Mouse (Mus musculus) thymus, adult 2 months (tissue): Measurements from ENCODE around the gene Gfra1. TPM values are rescaled to one million over a fixed set of nuclear protein-coding genes. Genes with fewer than 3 reads are reported as not detected.

Source experiments
- DNase-seq: peaks from one replicate; pipeline ENCODE4 v3.0.0; 2021
- H3K27ac ChIP-seq: fragments of 200-500 bp; 2 replicates; pipeline ENCODE4 v1.5.1; 2012; ENCODE audit warnings: low read length, control low read depth; ENCODE audit not compliant: control insufficient read depth, insufficient read depth
- H3K27me3 ChIP-seq: fragments of 200-500 bp; 2 replicates; pipeline ENCODE4 v1.6.1; 2012; ENCODE audit warnings: mild to moderate bottlenecking, low read length, moderate library complexity, mixed read lengths; ENCODE audit not compliant: control insufficient read depth, insufficient read depth
- H3K36me3 ChIP-seq: fragments of 200-500 bp; 2 replicates; pipeline ENCODE4 v1.6.1; 2012; ENCODE audit warnings: mild to moderate bottlenecking, low read length, moderate library complexity; ENCODE audit not compliant: control insufficient read depth, insufficient read depth
- H3K4me1 ChIP-seq: fragments of 200-500 bp; replicated peaks from 2 replicates; pipeline ENCODE4 v1.6.1; 2012; ENCODE audit warnings: low read length; ENCODE audit not compliant: control insufficient read depth, insufficient read depth
- H3K4me3 ChIP-seq: fragments of 200-500 bp; 2 replicates; pipeline ENCODE4 v1.5.1; 2012; ENCODE audit warnings: mild to moderate bottlenecking, low read length, control low read depth, moderate library complexity; ENCODE audit not compliant: control insufficient read depth, insufficient read depth
- CTCF ChIP-seq: fragments of 200-500 bp; IDR thresholded peaks from 2 replicates; pipeline ENCODE4 v1.5.1; 2012; ENCODE audit warnings: mild to moderate bottlenecking, control low read depth, low read length, moderate library complexity, borderline replicate concordance; ENCODE audit not compliant: control insufficient read depth, poor library complexity, insufficient read depth; ENCODE audit errors: extremely low read depth
- POLR2A ChIP-seq: fragments of 200-500 bp; IDR thresholded peaks from 2 replicates; pipeline ENCODE4 v1.6.1; 2012; ENCODE audit warnings: mild to moderate bottlenecking, low read length, control low read depth, moderate library complexity; ENCODE audit not compliant: control insufficient read depth, poor library complexity, insufficient read depth; ENCODE audit errors: extremely low read depth
- WGBS: fragments of 180-500 bp; shearing (Covaris S2); methylation state at CpG from one replicate; pipeline ENCODE4 v1.1.7; 2018; 5-methylcytosine and 5-hydroxymethylcytosine counted together
- polyA plus RNA-seq: library from polyadenylated mRNA; depleted of rRNA; stranded (reverse); fragments of >200 nt; gene quantifications from 2 replicates; pipeline ENCODE4 v1.2.3, GENCODE M21; 2012; rRNA removed

The Gfra1 gene
- polyA plus RNA-seq, 1 experiment = 7.0 TPM

DNA sequence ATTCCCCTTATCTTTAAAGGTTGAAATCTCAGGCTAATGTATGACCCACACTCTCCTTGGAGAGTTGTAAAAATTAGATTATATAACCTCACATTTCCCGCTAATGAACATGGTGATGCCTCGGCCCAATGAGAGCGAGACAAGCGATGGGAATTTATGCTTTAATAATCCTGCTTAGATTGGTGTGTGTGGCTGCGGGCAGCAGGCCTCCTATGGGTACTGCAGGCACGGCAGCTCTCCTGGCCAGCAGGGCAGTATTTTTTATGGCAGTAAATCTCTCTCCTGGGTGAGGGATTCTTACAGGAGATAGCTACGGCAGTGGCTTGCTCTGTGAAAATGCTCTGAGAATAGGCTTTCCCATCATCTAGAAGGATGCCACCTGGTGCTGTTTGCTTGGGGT lies 250.2 kb downstream of the Gfra1 start:
- Histone ChIP-seq H3K27me3 (no peaks in the 10 kb centered on the region), H3K36me3 (no peaks in the 10 kb centered on the region), H3K4me3 (no peak overlapping the region), H3K27ac (no peak overlapping the region), H3K4me1 (no peaks in the 10 kb centered on the region; the same call in 1 of the 2 replicates)
- TF ChIP-seq CTCF (no peak), POLR2A (no peak)
- 96% methylated on average over 7 of the region's 7 CpGs for WGBS
- DNase-seq = no peak

DNA sequence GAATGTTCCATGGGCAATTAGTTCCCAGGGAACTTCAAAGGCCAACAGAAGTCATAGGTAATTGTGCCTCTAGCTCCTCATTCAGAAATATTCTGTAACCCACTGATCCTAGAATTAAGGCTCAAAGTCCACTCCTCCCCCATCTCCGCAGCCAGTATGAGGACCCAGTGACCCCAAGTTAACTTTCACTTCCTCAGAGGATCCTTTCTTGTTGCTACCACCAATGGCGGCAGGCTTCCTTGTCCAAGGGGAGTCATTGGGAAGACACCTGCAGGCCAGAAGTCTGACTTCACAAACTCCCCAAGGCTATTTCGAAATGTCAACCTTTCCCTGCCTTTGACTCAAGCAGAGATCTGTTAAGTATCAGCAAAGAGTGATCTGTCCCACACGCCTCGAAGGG lies 253.1 kb downstream of the Gfra1 start:
- no peaks in the 10 kb centered on the region for H3K36me3 ChIP-seq
- WGBS = 85% methylated on average over 5 of the region's 5 CpGs
- H3K4me3 ChIP-seq = no peak overlapping the region
- no peaks in the 10 kb centered on the region for H3K27me3 ChIP-seq
- no peaks in the 10 kb centered on the region; the same call in 1 of the 2 replicates for H3K4me1 ChIP-seq
- TF ChIP-seq POLR2A = no peak
- no peak for TF ChIP-seq CTCF
- no peak overlapping the region for H3K27ac ChIP-seq
- no peak for DNase-seq

DNA sequence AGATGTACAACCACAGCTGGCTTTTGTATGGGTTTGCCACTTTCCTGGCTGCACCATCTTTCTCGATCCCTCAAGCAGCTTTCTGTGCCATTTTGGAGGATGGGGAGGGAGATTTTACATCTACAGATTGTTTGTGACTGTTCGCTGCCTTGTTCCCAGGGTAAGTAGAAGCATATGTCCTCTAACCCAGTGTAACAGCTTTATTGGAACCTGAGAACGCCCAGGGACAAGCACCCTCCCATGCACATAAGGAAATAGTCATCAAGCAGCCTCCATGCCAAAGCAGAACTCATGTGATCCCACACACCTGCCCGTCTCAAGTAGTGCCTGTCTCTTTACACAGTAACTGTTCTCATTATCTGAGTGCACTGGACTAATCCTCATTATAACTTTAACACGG lies 256.0 kb downstream of the Gfra1 start:
- Histone ChIP-seq H3K4me3 (no peak overlapping the region), H3K27me3 (no peaks in the 10 kb centered on the region), H3K27ac (no peak overlapping the region), H3K36me3 (no peaks in the 10 kb centered on the region), H3K4me1 (peaks cover 5% of the 10 kb centered on the region)
- TF ChIP-seq POLR2A = no peak
- TF ChIP-seq CTCF = no peak
- WGBS = 95% methylated on average over 5 of the region's 5 CpGs
- DNase-seq = no peak

DNA sequence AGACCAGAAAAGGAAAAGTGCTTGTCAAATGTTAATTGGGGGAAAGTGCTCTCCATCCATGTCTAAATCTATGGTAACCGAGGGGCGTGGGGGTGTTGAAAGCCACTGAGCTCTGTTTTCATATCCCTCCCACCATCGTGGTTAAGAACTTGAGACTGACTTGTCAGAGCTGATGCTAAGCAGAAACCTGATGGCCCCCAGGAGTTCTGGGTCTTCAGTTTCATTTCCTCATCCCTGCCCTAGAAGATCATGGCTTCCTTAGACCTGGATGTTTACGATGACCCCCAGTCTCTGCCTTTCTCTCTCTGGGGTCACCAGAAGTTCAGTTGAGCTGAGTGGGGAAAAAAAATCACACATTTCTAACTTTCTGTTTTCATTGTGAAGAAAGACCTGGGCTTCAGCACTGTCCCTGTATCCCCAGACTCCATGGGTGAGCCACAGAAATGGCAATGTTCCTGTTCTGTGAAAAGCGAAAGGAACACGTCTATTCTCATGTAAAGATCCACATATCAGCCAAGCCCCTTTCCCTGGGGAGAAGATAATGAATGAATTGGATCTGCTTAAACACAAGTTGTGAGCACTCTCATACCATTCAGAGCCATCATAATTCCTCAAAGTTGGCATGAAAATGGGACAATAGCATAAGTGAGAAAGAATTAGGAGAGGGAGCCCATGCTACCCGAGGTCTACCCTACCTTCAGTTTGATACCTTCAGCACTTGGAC lies 261.8 kb downstream of the Gfra1 start:
- DNase-seq = no peak
- Histone ChIP-seq H3K4me1 (peaks cover 11% of the 10 kb centered on the region), H3K4me3 (no peak overlapping the region), H3K27ac (no peak overlapping the region), H3K36me3 (no peaks in the 10 kb centered on the region), H3K27me3 (no peaks in the 10 kb centered on the region)
- WGBS = 53% methylated on average over 7 of the region's 7 CpGs
- TF ChIP-seq POLR2A (no peak), CTCF (no peak)

DNA sequence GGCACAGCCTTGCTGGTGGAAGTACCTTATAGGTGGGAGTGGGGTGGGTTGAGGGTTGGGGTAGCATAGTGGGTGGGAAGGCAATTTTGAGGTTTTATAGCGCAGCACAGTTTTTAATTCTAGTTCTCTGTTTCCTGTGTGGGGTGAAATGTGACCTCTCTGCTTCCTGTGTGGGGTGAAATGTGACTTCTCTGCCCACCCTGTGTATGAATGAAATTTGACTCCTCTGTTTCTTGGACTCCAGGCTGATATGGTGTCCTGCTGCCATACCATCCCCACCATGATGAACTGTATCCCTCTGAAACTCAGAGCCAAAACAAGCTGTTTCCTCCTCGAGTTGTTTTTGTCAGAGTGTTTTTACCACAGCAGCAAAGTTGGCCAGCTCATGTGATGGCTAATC lies 264.8 kb downstream of the Gfra1 start:
- Histone ChIP-seq H3K36me3 (no peaks in the 10 kb centered on the region), H3K27me3 (no peaks in the 10 kb centered on the region), H3K4me1 (peaks cover 13% of the 10 kb centered on the region), H3K4me3 (no peak overlapping the region), H3K27ac (no peak overlapping the region)
- DNase-seq = no peak
- 11% methylated on average over 2 of the region's 2 CpGs for WGBS
- TF ChIP-seq POLR2A (no peak), CTCF (no peak)

DNA sequence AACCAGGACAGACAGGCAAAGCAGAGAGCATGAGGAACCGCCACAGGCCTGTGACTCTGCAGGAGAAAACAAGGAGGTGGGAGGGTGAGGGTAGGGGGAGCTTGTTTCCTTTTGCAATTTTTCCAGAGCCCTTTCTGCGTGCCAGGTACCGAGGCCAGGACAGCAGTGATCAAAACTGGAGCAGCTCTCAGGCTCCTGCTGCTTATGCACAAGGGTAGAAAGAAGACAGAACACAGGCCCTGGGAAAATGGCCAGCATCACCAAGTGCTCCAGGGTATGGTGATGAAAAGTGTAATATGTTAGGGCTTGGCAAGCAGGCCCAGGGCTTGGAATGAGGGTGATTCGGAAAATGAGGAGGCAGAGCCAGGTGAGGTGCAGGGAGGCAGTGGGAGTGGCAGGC lies 269.2 kb downstream of the Gfra1 start:
- Histone ChIP-seq H3K36me3 (no peaks in the 10 kb centered on the region), H3K4me1 (peaks cover 7% of the 10 kb centered on the region; the same call in 1 of the 2 replicates), H3K27me3 (no peaks in the 10 kb centered on the region), H3K27ac (no peak overlapping the region), H3K4me3 (no peak overlapping the region)
- no peak for TF ChIP-seq CTCF
- no peak for TF ChIP-seq POLR2A
- 93% methylated on average over 4 of the region's 4 CpGs for WGBS
- DNase-seq = no peak

Other genes with a start within 250 kb of the Gfra1 start
- gene Ccdc172, start 56.1 kb upstream of the Gfra1 start, polyA plus RNA-seq = not detected in 2 replicates
- 0.08 and 0.17 TPM in 2 replicates for gene Pnlip, start 196.6 kb upstream of the Gfra1 start, polyA plus RNA-seq